Mouse (Mus musculus): Measurements from ENCODE around the gene Zmat5. TPM values are rescaled to one million over a fixed set of nuclear protein-coding genes. Genes with fewer than 3 reads are reported as not detected.

Zmat5 gene
- polyA plus RNA-seq, 1 experiment: 41.5 TPM

DNA sequence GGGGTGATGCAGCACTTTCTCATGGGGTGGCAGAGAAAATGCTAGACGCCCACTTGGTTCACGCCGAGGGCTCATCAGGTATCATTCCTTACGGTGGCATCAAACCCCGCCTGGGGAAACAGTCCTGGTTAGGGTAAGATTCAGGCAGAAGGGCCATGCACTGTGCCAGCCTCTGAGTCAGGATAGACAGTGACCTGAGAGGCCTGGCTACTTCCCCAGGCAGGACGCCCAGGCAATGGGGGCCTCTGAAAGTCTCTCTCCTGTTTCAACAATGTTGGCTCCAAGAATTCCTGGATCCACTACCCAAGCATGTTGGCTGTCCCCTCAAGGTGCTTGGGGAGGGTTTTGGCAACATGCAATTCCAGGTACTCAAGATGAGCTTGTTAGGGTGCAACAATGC lies 65.4 kb downstream of the Zmat5 start:
- peaks cover 9% of the 10 kb centered on the region for H3K36me3 ChIP-seq (ENCODE audit: control insufficient read depth, insufficient read depth)
- H3K79me3 ChIP-seq (ENCODE audit: low read depth): no peaks in the 10 kb centered on the region
- H3K79me2 ChIP-seq (ENCODE audit: control insufficient read depth, insufficient read depth): no peaks in the 10 kb centered on the region
- no peak overlapping the region for H3ac ChIP-seq (ENCODE audit: control insufficient read depth, insufficient read length, low read depth)
- H3K27me3 ChIP-seq (ENCODE audit: control insufficient read depth, insufficient read depth, insufficient read length): no peaks in the 10 kb centered on the region
- H3K4me3 ChIP-seq (ENCODE audit: insufficient read depth, poor library complexity, severe bottlenecking): no peak overlapping the region
- TF ChIP-seq MYOD1 (IDR thresholded peaks at IDR 0.05; ENCODE audit: control insufficient read depth, insufficient read length, low read depth) (no peak), CEBPB (IDR thresholded peaks at IDR 0.05; ENCODE audit: low read depth) (no peak), MYOG (IDR thresholded peaks at IDR 0.05; ENCODE audit: control insufficient read depth, extremely low read depth, insufficient read length) (no peak), CTCF (IDR thresholded peaks at IDR 0.05; ENCODE audit: control insufficient read depth, insufficient read depth, insufficient read length) (no peak), MAX (IDR thresholded peaks at IDR 0.05) (no peak), FOSL1 (IDR thresholded peaks at IDR 0.05; ENCODE audit: insufficient read depth, low read length, poor library complexity, severe bottlenecking) (no peak), USF1 (IDR thresholded peaks at IDR 0.05; ENCODE audit: low read depth) (no peak)

DNA sequence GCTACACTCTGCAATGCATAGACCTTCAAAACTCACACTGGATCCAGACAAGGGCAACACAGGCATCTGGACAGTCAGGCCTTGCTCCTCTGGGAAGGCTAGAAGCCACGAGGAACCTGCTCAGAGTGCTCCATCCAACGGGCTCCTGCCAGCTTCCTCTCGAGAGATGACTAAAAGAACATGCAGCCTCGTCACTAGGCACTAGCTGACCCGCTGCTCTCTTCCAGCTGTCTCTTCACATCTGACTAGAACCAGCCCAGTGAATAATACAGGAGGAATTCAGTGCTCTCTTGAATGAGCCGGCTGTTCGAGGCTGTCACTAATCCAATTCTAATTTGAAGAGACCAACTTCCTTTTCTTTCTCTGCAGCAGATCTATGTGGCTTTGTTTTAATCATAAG lies 67.3 kb downstream of the Zmat5 start:
- Histone ChIP-seq H3K79me2 (ENCODE audit: control insufficient read depth, insufficient read depth) (no peaks in the 10 kb centered on the region), H3K36me3 (ENCODE audit: control insufficient read depth, insufficient read depth) (peaks cover 18% of the 10 kb centered on the region), H3ac (ENCODE audit: control insufficient read depth, insufficient read length, low read depth) (no peak overlapping the region), H3K4me3 (ENCODE audit: insufficient read depth, poor library complexity, severe bottlenecking) (no peak overlapping the region), H3K27me3 (ENCODE audit: control insufficient read depth, insufficient read depth, insufficient read length) (no peaks in the 10 kb centered on the region), H3K79me3 (ENCODE audit: low read depth) (no peaks in the 10 kb centered on the region)
- peak; percentile 81 for TF ChIP-seq MYOD1 (IDR thresholded peaks at IDR 0.05; ENCODE audit: control insufficient read depth, insufficient read length, low read depth)
- TF ChIP-seq MYOG (IDR thresholded peaks at IDR 0.05; ENCODE audit: control insufficient read depth, extremely low read depth, insufficient read length): no peak

DNA sequence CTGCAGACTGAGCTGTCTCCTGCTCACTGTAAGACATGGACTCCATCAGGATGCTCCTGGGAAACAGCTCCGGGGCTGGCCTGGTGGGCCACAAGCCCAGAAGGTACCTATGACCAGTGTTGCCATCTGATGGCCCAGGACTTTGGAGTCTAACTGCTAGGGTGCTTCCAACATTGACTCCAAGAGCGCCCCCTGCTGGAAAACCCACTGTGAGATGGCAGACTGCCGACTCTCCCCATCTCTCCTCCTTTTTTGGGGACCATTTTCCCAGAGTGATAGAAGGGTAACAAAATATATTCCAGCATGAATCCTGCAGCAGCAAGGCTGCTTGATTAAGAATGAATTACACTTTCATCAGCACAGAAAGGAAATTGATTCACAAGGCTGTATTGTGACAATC lies 68.4 kb downstream of the Zmat5 start:
- H3ac ChIP-seq (ENCODE audit: control insufficient read depth, insufficient read length, low read depth): no peak overlapping the region
- no peaks in the 10 kb centered on the region for H3K79me2 ChIP-seq (ENCODE audit: control insufficient read depth, insufficient read depth)
- TF ChIP-seq USF1 (IDR thresholded peaks at IDR 0.05; ENCODE audit: low read depth) (no peak), CTCF (IDR thresholded peaks at IDR 0.05; ENCODE audit: control insufficient read depth, insufficient read depth, insufficient read length) (peak; percentile 37)
- H3K36me3 ChIP-seq (ENCODE audit: control insufficient read depth, insufficient read depth): peaks cover 23% of the 10 kb centered on the region
- no peaks in the 10 kb centered on the region for H3K27me3 ChIP-seq (ENCODE audit: control insufficient read depth, insufficient read depth, insufficient read length)
- no peak overlapping the region for H3K4me3 ChIP-seq (ENCODE audit: insufficient read depth, poor library complexity, severe bottlenecking)
- H3K79me3 ChIP-seq (ENCODE audit: low read depth): no peaks in the 10 kb centered on the region

DNA sequence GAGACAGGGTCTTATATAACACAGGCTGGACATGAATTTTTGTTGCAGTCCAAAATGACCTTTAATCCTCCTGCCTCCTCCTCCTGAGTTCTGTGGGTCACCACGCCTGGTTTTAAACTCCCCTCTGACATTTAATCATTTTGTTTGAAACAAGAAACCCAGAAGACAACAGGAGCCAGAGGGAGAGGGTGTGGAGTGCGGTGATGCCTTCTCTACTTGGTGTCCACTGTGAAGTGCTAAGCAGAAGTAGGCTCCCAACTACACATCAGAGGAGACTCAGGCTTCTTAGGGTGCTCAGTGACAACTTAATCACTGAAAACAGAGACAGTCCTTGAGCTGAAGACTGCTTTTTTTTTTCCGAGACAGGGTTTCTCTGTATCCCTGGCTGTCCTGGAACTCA lies 76.4 kb downstream of the Zmat5 start:
- peaks cover 51% of the 10 kb centered on the region for H3K36me3 ChIP-seq (ENCODE audit: control insufficient read depth, insufficient read depth)
- TF ChIP-seq MYOD1 (IDR thresholded peaks at IDR 0.05; ENCODE audit: control insufficient read depth, insufficient read length, low read depth) (no peak), FOSL1 (IDR thresholded peaks at IDR 0.05; ENCODE audit: insufficient read depth, low read length, poor library complexity, severe bottlenecking) (no peak)
- H3K27me3 ChIP-seq (ENCODE audit: control insufficient read depth, insufficient read depth, insufficient read length): no peaks in the 10 kb centered on the region
- no peaks in the 10 kb centered on the region for H3K79me3 ChIP-seq (ENCODE audit: low read depth)
- H3K79me2 ChIP-seq (ENCODE audit: control insufficient read depth, insufficient read depth): no peaks in the 10 kb centered on the region
- H3K4me3 ChIP-seq (ENCODE audit: insufficient read depth, poor library complexity, severe bottlenecking): no peak overlapping the region
- H3ac ChIP-seq (ENCODE audit: control insufficient read depth, insufficient read length, low read depth): no peak overlapping the region

DNA sequence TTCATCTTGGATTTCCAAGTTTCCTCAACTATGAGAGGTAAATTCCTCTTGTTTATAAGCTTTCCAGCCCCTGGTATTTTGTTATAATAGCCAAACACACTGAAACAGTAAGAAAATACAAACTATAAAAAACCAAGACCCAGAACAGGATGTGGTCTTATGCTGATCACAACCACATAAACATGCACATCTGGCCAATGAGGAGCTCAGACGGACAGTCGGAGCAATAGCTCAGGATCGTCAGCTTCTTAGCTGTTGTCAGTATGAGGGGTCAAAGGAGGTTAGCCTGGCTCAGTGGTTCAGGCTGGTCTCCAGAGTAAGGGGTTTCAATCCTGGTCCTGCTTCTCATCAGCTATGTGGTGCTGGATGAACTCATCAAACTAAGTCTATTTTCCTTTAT lies 78.6 kb downstream of the Zmat5 start:
- Histone ChIP-seq H3K79me2 (ENCODE audit: control insufficient read depth, insufficient read depth) (no peaks in the 10 kb centered on the region), H3K27me3 (ENCODE audit: control insufficient read depth, insufficient read depth, insufficient read length) (no peaks in the 10 kb centered on the region), H3K36me3 (ENCODE audit: control insufficient read depth, insufficient read depth) (peaks cover 53% of the 10 kb centered on the region), H3K4me3 (ENCODE audit: insufficient read depth, poor library complexity, severe bottlenecking) (no peak overlapping the region), H3ac (ENCODE audit: control insufficient read depth, insufficient read length, low read depth) (no peak overlapping the region), H3K79me3 (ENCODE audit: low read depth) (no peaks in the 10 kb centered on the region)
- TF ChIP-seq USF1 (IDR thresholded peaks at IDR 0.05; ENCODE audit: low read depth): no peak
- TF ChIP-seq MYOD1 (IDR thresholded peaks at IDR 0.05; ENCODE audit: control insufficient read depth, insufficient read length, low read depth): no peak
- TF ChIP-seq CTCF (IDR thresholded peaks at IDR 0.05; ENCODE audit: control insufficient read depth, insufficient read depth, insufficient read length): no peak
- TF ChIP-seq CEBPB (IDR thresholded peaks at IDR 0.05; ENCODE audit: low read depth): no peak
- TF ChIP-seq MYOG (IDR thresholded peaks at IDR 0.05; ENCODE audit: control insufficient read depth, extremely low read depth, insufficient read length): no peak
- TF ChIP-seq FOSL1 (IDR thresholded peaks at IDR 0.05; ENCODE audit: insufficient read depth, low read length, poor library complexity, severe bottlenecking): no peak
- no peak for TF ChIP-seq MAX (IDR thresholded peaks at IDR 0.05)

DNA sequence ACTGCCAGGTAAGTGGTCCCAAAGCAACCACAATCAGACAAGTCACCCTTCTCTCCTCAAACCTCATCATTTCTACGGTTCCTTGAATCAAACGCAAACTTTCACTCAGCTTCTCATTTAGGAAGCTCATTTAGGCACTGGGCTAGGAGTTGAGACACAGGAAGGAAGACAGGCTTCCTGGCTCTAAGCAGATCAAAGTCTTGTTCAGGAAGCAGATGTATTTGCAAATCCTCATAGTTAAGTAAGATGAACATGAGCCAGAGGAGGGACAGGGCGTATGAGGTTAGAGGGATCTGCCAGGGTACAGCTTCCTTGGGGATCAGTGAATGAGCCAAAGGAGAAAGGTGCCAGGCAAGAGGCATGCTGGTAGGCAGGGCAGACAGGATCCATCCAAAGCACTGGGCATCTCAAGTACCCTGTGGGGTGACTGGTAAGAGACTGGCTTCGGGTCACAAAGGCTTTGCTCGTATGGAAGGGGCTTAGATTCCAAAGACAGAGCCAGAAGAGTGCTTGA lies 80.2 kb downstream of the Zmat5 start:
- TF ChIP-seq USF1 (IDR thresholded peaks at IDR 0.05; ENCODE audit: low read depth): no peak
- TF ChIP-seq FOSL1 (IDR thresholded peaks at IDR 0.05; ENCODE audit: insufficient read depth, low read length, poor library complexity, severe bottlenecking): no peak
- no peak for TF ChIP-seq MYOG (IDR thresholded peaks at IDR 0.05; ENCODE audit: control insufficient read depth, extremely low read depth, insufficient read length)
- TF ChIP-seq CTCF (IDR thresholded peaks at IDR 0.05; ENCODE audit: control insufficient read depth, insufficient read depth, insufficient read length): no peak
- no peak for TF ChIP-seq MYOD1 (IDR thresholded peaks at IDR 0.05; ENCODE audit: control insufficient read depth, insufficient read length, low read depth)
- TF ChIP-seq CEBPB (IDR thresholded peaks at IDR 0.05; ENCODE audit: low read depth): no peak
- Histone ChIP-seq H3K4me3 (ENCODE audit: insufficient read depth, poor library complexity, severe bottlenecking) (no peak overlapping the region), H3K27me3 (ENCODE audit: control insufficient read depth, insufficient read depth, insufficient read length) (no peaks in the 10 kb centered on the region), H3ac (ENCODE audit: control insufficient read depth, insufficient read length, low read depth) (no peak overlapping the region), H3K36me3 (ENCODE audit: control insufficient read depth, insufficient read depth) (peaks cover 49% of the 10 kb centered on the region), H3K79me2 (ENCODE audit: control insufficient read depth, insufficient read depth) (no peaks in the 10 kb centered on the region), H3K79me3 (ENCODE audit: low read depth) (no peaks in the 10 kb centered on the region)

Other genes with a start within 250 kb of the Zmat5 start
- gene Mtmr3, start 109.8 kb upstream of the Zmat5 start, polyA plus RNA-seq (2012; fragmentation: generic; extraction: Trizol): 13.8 TPM
- not detected for gene Gm11032, start 84.6 kb upstream of the Zmat5 start, polyA plus RNA-seq (2012; fragmentation: generic; extraction: Trizol)
- 22.6 TPM for gene Ascc2, start 66.9 kb upstream of the Zmat5 start, polyA plus RNA-seq (2012; fragmentation: generic; extraction: Trizol)
- gene Uqcr10, start 336 bp upstream of the Zmat5 start, polyA plus RNA-seq (2012; fragmentation: generic; extraction: Trizol): 905 TPM
- 0.06 TPM for gene Cabp7, start 42.1 kb downstream of the Zmat5 start, polyA plus RNA-seq (2012; fragmentation: generic; extraction: Trizol)
- 36.2 TPM for gene Nf2, start 144.9 kb downstream of the Zmat5 start, polyA plus RNA-seq (2012; fragmentation: generic; extraction: Trizol)
- gene Nipsnap1, start 169.3 kb downstream of the Zmat5 start, polyA plus RNA-seq (2012; fragmentation: generic; extraction: Trizol): 15.1 TPM
- 44.1 TPM for gene Thoc5, start 190.6 kb downstream of the Zmat5 start, polyA plus RNA-seq (2012; fragmentation: generic; extraction: Trizol)
- 0.02 TPM for gene Nefh, start 243.4 kb downstream of the Zmat5 start, polyA plus RNA-seq (2012; fragmentation: generic; extraction: Trizol)

All from C2C12 (cell line).